Mouse (Mus musculus) liver, embryonic 14.5 days (tissue): Measurements from ENCODE around the gene Slc38a5.
A peak's percentile ranks its signal among the peaks of the same experiment; 100 is the strongest.
"Not testable (repeated sequence)": the region's sequence is repeated elsewhere in the genome, so short reads cannot be mapped to it uniquely, and the experiment has no call there.

Experiments
- CTCF ChIP-seq: IDR thresholded peaks from 2 replicates; pipeline ENCODE4 v1.5.1; 2016; ENCODE audit warnings: antibody characterized with exemption, low read depth, control low read depth
- EP300 ChIP-seq: IDR thresholded peaks from 2 replicates; pipeline ENCODE4 v1.6.1; 2016; ENCODE audit warnings: antibody characterized with exemption, low read depth

GRCm38 (mm10) chrX:8314905-8315304 is 44.0 kb downstream of the Slc38a5 start:
- peak; percentile 88 for TF ChIP-seq CTCF
- not testable (repeated sequence) for TF ChIP-seq EP300
